Mouse (Mus musculus) urinary bladder, adult 18-20 months (tissue): ENCODE measurements around the gene BC051142.
A peak's percentile ranks its signal among the peaks of the same experiment; 100 is the strongest.
"Not testable (repeated sequence)": the region's sequence is repeated elsewhere in the genome, so short reads cannot be mapped to it uniquely, and the experiment has no call there.

Experiments used
- DNase-seq, 2 experiments: peaks; one replicate each; pipeline ENCODE4 v3.0.0; 2022; ENCODE audit warnings: low spot score in 2 of 2, mixed read lengths in 2 of 2

Gene BC051142

DNA sequence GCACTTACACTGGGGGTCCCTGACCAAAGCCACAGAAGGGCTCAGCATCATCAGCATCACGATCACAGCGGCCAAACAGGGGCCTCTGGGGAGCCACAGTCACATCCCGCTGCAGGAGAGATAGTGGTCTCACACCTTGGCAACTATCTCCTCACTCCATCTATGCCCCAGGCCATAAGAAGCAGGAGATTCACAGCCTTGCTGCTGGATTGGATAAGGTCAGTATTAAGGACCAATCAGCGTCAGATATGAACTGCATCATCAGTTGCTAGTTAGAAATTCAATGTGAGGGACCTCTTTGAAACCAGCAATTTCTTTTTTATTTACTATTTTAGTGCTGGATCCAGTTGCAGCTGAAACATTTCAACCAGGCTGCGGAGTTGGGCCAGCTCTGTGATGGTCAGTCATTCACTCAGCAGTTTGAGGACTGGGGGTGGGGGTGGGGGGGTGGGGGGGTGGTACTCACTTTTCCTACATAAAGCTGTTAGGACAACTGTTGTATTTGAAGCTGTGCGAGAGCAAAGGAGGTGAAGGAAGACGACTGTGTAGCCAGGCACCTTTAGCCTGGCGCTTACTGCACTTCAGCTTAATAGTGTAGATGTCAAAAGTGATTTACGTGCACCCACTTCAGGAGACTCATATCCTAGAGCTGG is 436 bp upstream of the BC051142 start:
- peak in 1 of 2 experiments; percentile 49 for DNase-seq

DNA sequence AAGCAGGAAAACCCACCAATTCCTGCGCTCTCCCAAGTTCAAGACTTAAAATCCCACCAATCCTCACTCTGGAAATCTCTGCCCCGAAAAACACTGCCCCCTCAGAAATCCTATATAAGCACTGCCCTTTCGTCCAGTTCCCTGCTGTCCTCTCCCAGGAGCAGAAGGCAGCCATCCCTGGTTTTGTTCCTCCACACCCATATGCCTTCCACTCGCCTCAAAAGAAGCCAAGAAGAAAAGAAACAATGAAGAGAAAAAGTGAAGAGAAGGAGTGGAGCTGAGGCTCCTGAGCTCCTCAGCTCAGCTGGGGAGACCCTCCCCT is 735 bp downstream of the BC051142 start:
- no peak for DNase-seq

DNA sequence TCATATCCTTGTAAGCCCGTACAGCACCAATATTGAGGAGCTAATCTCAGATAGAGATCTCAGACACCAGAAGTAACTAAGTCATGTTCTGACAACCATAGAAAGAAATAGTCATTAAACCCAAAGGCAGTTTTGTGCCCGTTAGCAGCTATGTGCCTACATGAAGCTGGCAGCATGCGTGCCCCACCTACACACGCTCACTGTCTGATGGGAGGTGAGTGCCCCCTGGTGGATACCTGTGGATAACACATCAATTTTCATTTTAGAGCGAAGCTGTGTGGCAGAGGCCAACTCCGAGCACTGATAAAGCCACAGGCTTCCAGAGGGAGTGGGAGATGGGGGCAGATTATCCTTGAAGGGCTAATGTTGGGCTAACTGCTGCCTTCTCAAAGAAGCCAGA is 12.5 kb downstream of the BC051142 start:
- peak; percentile 20 to 23 for DNase-seq

DNA sequence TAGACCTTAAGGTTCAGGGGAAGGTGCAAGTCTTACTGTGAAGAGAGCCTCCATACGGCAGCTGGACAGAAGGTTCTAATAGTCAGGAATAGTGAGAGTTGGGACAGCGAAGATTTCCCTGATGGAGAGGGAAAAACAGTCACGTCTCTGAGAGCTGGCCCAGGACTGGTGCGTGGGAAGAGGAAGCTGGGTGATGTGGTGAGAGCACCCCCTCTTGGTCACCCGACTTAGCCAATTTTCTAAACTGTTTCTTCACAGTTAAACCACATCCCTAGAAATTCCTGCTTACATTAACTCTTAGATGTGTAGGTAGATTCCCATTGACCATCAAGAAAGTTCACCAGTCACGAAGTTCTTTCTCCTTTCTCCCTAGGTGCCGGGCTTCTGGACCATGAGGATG is 21.4 kb downstream of the BC051142 start:
- no peak for DNase-seq

DNA sequence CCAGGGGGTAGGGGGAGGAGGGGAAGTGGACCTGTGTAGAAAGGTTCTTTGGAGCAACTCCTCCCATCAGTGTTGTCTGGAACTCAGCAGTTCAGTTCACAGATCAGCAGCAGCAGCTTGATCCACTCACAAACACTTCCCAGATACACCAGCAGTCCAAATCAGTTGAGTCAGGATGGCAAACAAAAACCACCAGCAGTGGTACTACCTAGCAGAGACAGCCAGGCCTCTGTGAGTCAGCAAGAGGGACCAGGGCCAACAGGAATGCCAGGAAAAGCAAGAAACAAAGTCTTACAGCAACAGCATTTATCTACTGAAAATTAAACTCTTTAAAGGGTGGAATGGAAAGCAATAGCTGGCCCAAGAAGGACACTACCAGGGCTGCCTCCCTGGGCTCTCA is 29.0 kb downstream of the BC051142 start:
- DNase-seq: no peak

DNA sequence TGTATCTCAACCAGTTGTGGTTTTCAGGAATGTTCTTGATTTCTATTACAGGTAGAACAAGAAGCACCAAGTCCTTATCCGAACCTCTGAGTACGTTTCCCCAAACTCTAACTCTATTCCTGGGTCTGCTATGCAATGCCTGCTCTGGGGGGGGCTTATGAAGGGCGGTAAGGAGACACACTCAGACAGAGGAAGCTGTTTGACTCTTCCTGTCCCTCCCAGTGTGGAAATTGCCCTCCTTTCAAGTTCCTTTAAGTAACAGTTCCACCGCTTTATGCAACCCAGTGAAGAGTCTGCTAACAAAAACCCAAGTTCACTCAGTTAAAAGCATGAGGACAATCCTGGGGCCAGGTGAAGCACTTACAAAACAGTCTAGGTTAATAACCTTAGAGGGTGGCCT is 38.5 kb downstream of the BC051142 start:
- DNase-seq: no peak

DNA sequence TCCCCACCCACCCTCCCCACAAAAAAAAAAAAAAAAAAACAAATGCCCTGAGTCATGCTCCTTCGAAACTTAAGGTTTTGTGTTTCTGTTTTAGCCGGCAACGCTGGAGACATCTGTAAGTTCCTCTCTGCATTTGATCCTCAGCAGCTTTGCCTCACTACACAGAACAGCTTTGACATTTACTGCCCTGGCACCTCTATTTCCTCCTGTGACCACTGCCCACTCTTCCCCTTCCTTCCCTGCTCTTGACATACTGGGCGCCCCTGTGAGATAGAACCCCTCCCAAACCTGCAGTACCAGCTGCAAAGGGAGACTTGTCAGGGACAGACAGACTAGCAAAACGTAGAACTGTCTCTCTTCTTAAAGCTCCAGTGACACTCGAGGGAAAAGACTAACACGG is 39.0 kb downstream of the BC051142 start:
- no peak for DNase-seq

DNA sequence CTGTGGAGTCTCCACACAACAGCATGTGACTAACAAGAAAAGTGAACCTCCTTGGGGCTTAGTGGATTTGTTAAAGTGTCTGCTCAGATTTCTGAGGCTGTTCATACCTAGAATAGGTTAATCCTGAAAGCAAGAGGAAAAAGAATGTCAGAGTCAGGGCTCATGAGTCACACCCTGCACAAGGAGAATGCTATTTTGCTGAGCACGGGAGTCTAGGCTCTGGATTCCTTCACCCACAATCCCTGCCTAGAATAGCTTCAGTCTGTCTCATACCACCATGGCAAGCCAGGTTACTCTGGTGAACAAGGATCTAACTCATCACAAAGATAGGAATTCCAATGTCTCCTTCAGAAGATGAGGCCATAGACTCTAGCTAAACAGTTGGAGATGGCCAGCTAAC is 40.0 kb downstream of the BC051142 start:
- no peak for DNase-seq

DNA sequence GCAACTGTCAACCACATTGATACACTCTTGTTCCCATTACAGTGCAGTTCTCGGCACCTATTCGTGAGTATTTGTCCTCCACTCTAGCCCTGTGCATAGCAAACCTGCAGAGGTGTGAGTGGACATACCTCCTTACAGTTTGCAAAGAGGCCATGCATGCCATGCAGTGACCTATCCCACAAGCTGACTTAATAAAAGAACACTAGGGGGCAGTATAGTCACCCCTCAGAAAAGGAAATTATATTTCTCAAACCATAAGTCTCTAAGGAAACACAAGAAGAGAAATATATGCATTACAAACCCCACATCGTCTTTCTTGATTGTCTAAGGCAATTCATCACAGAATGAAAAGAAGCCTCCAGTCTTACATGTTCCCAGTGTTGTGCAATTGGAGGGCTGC is 41.2 kb downstream of the BC051142 start:
- no peak for DNase-seq

DNA sequence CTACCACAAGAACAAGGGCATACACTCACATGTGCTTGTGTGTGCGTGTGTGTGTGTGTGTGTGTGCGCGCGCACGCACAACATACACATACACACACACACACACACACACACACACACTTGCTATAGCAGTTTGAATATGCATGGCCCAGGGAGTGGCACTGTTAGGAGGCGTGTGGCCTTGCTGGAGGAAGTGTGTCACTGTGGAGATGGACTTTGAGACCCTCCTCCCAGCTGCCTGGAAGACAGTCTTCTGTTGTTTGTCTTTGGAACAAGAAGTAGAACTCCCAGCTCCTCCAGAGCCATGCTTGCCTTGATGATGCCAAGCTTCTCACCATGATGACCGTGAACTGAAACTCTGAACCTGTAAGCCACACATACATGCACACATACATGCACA is 43.4 kb downstream of the BC051142 start:
- DNase-seq: no peak

DNA sequence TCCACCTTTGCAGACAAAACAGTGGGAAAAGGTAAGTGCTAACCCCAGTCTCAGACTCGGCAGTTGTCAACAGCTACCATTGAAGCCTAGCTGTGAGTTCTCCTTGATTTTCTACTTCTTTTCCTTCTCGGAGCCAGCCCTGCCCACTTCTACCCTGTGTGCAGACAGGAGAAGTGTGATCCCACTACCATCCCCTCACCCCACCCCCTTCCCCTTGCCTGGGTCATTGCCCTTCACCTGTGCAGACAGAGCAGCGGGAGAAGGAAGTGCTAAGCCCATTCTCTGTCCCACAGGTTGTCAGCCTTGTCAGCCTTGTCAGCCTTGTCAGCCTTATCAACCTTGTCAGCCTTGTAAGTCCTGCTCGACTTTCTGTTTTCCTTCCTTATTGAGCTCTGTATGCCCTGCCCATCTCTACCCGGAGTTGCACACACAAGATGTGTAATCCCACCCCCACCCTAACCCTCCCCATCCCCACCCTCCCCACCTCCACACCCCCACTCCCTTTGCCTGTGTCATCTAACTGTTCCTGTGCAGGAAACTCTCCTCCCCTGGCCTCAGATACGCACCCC is 49.9 kb downstream of the BC051142 start:
- DNase-seq: no peak

DNA sequence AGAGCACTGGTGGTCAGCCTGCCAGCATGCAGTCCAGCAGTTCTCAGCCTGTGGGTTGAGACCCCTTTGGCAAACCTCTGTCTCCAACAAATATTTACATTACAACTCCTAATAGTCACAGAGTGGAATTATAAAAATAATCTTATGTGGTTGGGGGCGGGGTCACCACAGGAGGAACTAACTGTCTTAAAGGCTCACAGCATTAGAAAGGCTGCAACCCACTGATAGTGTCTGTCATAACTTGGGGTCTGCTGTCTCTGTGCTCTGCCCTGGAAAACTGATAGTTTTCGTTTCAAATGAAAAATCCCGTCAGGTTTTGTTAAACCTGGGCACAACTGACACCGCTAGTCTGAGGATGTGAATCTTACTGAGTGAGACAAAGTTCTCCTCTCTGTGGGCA is 59.0 kb downstream of the BC051142 start:
- no peak for DNase-seq

DNA sequence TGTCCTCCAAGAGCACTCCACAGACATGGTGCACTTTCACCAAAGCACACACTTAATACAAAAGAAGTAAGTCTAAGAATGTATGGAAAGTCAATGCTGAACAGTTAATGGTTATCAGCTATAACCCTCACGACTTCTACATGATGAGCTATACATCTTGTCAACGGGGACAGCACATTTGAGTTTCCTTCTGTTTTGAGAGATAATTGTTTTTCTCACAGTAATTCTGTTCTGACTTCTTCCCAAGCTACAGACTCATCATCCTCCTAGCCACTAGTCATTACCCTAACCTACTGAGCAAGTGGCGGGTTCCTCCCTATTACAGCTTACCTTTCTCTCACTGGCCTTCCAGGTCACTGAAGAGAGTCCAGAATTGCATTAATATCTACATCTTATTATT is 60.6 kb downstream of the BC051142 start:
- no peak for DNase-seq

DNA sequence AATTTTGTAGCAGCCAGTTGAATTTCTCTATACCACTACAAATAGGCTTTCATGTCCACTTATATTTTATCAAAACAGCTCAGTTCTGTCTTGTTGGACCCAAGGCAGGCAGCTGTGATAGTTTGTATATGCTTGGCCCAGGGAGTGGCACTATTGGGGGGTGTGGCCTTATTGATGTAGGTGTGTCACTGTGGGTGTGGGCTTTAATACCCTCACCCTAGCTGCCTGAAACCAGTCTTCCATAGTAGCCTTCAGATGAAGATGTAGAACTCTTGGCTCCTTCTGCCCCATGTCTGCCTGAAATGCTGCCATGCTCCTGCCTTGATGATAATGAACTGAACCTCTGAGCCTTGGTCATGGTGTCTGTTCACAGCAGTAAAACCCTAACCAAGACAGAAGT is 67.3 kb downstream of the BC051142 start:
- DNase-seq: not testable (repeated sequence)

DNA sequence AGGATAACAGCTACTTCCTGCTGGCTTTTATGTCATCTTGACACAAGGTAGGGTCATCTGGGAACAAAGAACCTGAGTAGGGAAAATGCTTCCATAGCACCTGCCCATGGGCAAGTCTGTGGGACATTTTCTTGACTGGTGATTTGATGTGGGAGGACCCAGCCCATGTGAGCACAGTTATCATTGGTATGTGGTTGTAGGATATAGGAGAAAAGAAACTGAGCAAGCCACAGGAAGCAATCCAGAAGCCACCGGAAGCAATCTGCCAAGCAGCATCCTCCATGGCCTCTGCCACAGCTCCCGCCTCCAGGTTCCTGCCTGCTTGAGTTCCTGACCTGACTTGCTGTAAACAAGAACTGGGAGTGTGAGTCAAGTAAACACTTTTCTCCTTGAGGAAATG is 71.9 kb downstream of the BC051142 start:
- DNase-seq: no peak

DNA sequence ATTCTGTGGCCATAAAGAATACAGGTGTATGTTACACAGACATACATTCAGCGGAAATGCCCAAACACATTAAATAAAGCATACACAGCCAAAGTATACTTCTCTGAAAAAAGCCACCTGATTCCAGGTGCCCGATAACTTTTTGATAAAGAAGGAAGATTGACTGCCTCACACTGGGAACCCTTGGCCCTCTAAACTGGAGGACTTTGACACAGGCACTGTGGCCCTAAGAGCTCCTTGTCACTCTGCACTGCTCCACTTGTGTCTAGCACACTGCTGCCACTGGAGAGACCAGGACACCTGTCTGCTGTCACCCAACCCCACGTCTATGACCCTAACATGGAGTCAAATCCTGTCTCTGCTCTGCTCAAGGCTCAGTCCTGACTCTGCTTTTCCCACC is 76.4 kb downstream of the BC051142 start:
- no peak for DNase-seq

DNA sequence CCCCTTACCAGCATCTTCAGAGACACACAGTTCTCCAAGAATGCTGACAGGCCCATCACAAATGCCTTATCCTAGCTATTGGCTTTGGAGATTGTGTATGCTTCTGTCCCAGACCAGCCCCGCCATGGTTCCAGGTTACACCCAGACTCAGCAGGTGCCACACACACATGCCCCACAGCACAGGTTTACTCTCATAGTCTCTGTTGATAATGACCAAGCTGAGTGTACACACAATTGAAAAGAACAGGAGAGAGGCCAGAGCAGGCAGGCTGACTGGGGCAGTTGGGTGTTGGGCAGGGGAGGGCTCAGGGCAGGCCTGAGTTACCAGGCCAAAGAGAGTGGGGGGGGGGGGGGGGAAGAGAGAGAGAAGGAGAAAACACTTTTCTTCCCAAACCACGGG is 77.8 kb downstream of the BC051142 start:
- DNase-seq: no peak

DNA sequence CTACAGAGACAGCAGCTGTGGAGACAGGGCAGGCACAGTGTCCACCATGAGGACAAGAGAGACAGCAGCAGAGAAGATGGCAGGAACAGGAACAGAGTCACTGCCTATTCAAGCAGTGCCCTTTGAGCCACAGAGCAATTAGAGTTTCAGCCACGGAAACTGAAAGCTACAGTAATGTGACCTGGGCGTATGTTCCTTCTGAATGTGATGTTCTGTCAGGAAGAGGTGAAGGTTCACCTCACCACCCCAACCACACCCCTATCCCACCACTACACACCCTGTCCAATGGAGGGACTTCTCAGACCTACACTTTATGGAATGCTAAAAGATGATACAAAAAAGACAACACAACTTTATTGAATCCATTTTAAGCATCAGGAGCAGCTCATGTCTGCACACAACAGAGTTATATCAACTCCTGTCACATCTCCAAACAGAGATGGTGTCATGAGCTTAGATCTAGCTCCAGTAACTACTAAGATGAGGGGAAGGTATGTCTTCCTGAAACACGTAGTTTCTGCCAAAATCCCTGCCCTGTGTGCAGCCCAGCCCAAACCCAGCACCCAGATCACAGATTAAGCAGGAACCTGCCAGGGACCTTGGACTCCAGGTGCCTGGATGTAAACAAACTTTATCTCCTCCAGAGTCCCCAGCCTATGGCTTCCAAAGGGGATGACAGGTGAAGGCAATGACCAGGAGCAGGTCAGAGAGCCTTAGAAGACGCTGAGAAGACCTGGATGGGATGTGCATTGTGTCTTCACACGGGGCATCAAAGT is 78.8 kb downstream of the BC051142 start, which contains the start of gene Btnl4:
Btnl4 (minus strand) TSS at position 81 of the 776 bp plus-strand sequence.
- not testable (repeated sequence) for DNase-seq

DNA sequence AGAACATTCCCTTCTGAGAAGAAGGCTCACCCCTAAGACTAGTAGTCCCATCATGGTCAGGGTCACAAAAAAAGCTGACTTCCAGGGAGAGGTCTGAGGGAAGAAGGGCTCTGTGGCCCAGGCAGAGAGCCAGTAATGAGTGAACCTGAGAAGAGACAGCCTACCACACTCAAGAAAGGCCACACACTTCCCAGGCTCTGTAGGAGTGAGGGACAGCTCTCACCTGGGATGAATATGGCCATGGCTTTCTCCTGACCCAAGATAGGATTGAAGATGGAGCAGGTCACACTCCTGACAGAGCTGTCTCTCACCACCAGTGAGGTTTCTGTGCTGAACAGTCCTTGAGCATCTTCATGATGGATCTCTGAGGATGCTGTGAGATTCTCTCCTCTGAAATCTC is 94.2 kb downstream of the BC051142 start:
- no peak for DNase-seq

DNA sequence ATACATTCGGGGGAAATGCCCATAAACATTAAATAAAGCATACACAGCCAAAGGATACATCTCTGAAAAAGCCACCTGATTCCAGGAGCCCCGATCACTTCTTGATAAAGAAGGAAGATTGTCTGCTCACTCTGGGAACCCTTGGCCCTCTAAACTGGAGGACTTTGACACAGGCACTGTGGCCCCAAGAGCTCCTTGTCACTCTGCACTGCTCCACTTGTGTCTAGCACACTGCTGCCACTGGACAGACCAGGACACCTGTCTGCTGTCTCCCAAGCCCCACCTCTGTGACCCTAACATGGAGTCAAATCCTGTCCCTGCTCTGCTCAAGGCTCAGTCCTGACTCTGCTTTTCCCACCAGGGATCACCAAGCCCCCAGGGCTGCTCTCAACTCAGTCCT is 96.5 kb downstream of the BC051142 start:
- DNase-seq: not testable (repeated sequence)

DNA sequence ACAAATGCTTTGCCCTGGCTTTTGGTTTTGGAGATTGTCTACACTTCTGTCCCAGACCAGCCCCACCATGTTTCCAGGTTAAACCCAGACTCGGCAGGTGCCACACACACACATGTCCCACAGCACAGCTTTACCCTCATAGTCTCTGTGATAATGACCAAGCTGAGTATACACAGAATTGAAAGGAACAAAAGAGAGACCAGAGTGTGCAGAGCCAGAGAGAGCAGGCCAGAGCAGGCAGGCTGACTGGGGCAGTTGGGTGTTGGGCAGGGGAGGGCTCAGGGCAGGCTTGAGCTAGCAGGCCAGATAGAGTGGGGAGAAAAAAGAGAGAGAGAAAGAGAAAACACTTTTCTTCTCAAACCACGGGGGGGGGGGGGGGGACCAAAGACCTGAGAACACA is 97.9 kb downstream of the BC051142 start:
- DNase-seq: no peak

DNA sequence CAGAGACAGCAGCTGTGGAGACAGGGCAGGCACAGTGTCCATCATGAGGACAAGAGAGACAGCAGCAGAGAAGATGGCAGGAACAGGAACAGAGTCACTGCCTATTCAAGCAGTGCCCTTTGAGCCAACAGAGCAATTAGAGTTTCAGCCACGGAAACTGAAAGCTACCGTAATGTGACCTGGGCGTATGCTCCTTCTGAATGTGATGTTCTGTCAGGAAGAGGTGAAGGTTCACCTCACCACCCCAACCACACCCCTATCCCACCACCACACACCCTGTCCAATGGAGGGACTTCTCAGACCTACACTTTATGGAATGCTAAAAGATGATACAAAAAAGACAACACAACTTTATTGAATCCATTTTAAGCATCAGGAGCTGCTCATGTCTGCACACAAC is 98.7 kb downstream of the BC051142 start:
- not testable (repeated sequence) for DNase-seq

DNA sequence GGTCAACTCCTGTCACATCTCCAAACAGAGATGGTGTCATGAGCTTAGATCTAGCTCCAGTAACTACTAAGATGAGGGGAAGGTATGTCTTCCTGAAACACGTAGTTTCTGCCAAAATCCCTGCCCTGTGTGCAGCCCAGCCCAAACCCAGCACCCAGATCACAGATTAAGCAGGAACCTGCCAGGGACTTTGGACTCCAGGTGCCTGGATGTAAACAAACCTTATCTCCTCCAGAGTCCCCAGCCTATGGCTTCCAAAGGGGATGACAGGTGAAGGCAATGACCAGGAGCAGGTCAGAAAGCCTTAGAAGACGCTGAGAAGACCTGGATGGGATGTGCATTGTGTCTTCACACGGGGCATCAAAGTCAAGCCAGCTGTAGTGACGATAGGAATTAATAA is 99.1 kb downstream of the BC051142 start:
- DNase-seq: not testable (repeated sequence)
